Mouse (Mus musculus) skeletal muscle tissue, adult 2 months (tissue): ENCODE measurements around the gene Nfix.

Experiments
- DNase-seq: peaks from one replicate; pipeline ENCODE4 v3.0.0-alpha.2; 2012; ENCODE audit warnings: low read depth, low spot score

Gene Nfix

GRCm38 (mm10) chr8:84766422-84766821 is 33.7 kb downstream of the Nfix start:
- DNase-seq, result no peak

- DNase-seq, result no peak
These were observed 34.5 kb downstream of the Nfix start for GRCm38 (mm10) chr8:84765629-84766028.

- DNase-seq, result no peak
These were observed 35.2 kb downstream of the Nfix start for GRCm38 (mm10) chr8:84764870-84765495.

- DNase-seq, result no peak
These were observed 36.0 kb downstream of the Nfix start for GRCm38 (mm10) chr8:84764100-84764499.

GRCm38 (mm10) chr8:84760901-84761300 is 39.2 kb downstream of the Nfix start:
- no peak for DNase-seq

GRCm38 (mm10) chr8:84760405-84760805 is 39.7 kb downstream of the Nfix start:
- DNase-seq, result no peak

- DNase-seq, result no peak
These were observed 40.4 kb downstream of the Nfix start for GRCm38 (mm10) chr8:84759718-84760117.

- no peak for DNase-seq
These were observed 41.0 kb downstream of the Nfix start for GRCm38 (mm10) chr8:84759126-84759525.

GRCm38 (mm10) chr8:84758308-84758707 is 41.8 kb downstream of the Nfix start:
- DNase-seq, result no peak

GRCm38 (mm10) chr8:84757501-84757900 is 42.6 kb downstream of the Nfix start:
- no peak for DNase-seq

GRCm38 (mm10) chr8:84752734-84753582 is 47.2 kb downstream of the Nfix start:
- DNase-seq, result no peak

GRCm38 (mm10) chr8:84749519-84749918 is 50.6 kb downstream of the Nfix start:
- DNase-seq, result no peak

GRCm38 (mm10) chr8:84745032-84745925 is 54.9 kb downstream of the Nfix start:
- no peak for DNase-seq

- peak; percentile 77 for DNase-seq
These were observed 56.4 kb downstream of the Nfix start for GRCm38 (mm10) chr8:84743517-84744420.

- DNase-seq, result peak; percentile 68
These were observed 57.1 kb downstream of the Nfix start for GRCm38 (mm10) chr8:84743054-84743415.

GRCm38 (mm10) chr8:84742171-84743053 is 57.7 kb downstream of the Nfix start:
- DNase-seq, result peak; percentile 83

- DNase-seq, result no peak
These were observed 59.0 kb downstream of the Nfix start for GRCm38 (mm10) chr8:84740895-84741843.

- no peak for DNase-seq
These were observed 60.8 kb downstream of the Nfix start for GRCm38 (mm10) chr8:84739401-84739742.
